Mouse (Mus musculus) heart, adult 2 months (tissue): ENCODE results near the gene Sipa1l2. TPM values are rescaled to one million over a fixed set of nuclear protein-coding genes. Genes with fewer than 3 reads are reported as not detected.

Source experiments
- DNase-seq, 2 experiments: peaks; one replicate each; pipeline ENCODE4 v3.0.0; 2021
- H3K27ac ChIP-seq: fragments of 200-600 bp; 2 replicates; pipeline ENCODE4 v1.8.1; 2022
- H3K27me3 ChIP-seq: fragments of 200-500 bp; 2 replicates; pipeline ENCODE4 v1.6.1; 2012; ENCODE audit warnings: mild to moderate bottlenecking, low read length, inconsistent platforms, mixed read lengths; ENCODE audit not compliant: control insufficient read depth, insufficient read depth
- H3K36me3 ChIP-seq: fragments of 200-500 bp; 2 replicates; pipeline ENCODE4 v1.6.1; 2012; ENCODE audit warnings: low read length, inconsistent platforms; ENCODE audit not compliant: control insufficient read depth, insufficient read depth
- H3K4me1 ChIP-seq: fragments of 200-500 bp; 2 replicates; pipeline ENCODE4 v1.6.1; 2011; ENCODE audit warnings: low read length; ENCODE audit not compliant: control insufficient read depth, insufficient read depth
- H3K4me3 ChIP-seq: fragments of 200-600 bp; 2 replicates; pipeline ENCODE4 v1.8.1; 2022
- H3K79me2 ChIP-seq: fragments of 200-500 bp; replicated peaks from 2 replicates; pipeline ENCODE4 v1.6.1; 2012; ENCODE audit warnings: mild to moderate bottlenecking, inconsistent platforms, low read length, moderate library complexity, mixed read lengths; ENCODE audit not compliant: control insufficient read depth, insufficient read depth
- H3K9ac ChIP-seq: fragments of 200-500 bp; 2 replicates; pipeline ENCODE4 v1.6.1; 2012; ENCODE audit warnings: low read depth, mild to moderate bottlenecking, control low read depth, inconsistent platforms, low read length, mixed read lengths
- CTCF ChIP-seq: fragments of 200-600 bp; IDR thresholded peaks from 2 replicates; pipeline ENCODE4 v1.8.1; 2022; ENCODE audit warnings: antibody characterized with exemption, mild to moderate bottlenecking, moderate library complexity
- EP300 ChIP-seq: fragments of 200-500 bp; IDR thresholded peaks from 2 replicates; pipeline ENCODE4 v1.6.1; 2011; ENCODE audit warnings: low read depth, low read length, control low read depth; ENCODE audit not compliant: insufficient read depth
- POLR2A ChIP-seq: fragments of 200-500 bp; IDR thresholded peaks from 2 replicates; pipeline ENCODE4 v1.6.1; 2011; ENCODE audit warnings: mild to moderate bottlenecking, low read depth, low read length, control low read depth; ENCODE audit not compliant: insufficient read depth
- WGBS: fragments of 180-500 bp; shearing (Covaris S2); methylation state at CpG from one replicate; pipeline ENCODE4 v1.1.7; 2018; 5-methylcytosine and 5-hydroxymethylcytosine counted together
- intact Hi-C: fragments of 180-260 bp; cut with DNase I; formaldehyde crosslinking; loops from one replicate; pipeline ENCODE4 v1.15.1; 2025
- polyA plus RNA-seq: library from polyadenylated mRNA; depleted of rRNA; stranded (reverse); fragments of >200 nt; gene quantifications from 2 replicates; pipeline ENCODE4 v1.2.3, GENCODE M21; 2012
- total RNA-seq, 2 experiments: library from RNA; stranded (reverse); gene quantifications; 2 replicates each; pipeline ENCODE4 v1.2.3; 2021

Gene Sipa1l2
- total and polyA plus RNA-seq, 3 experiments: 27.0 to 45.4 (median 42.9) TPM

GRCm38 (mm10) chr8:125611799-125612560 lies 42.4 kb upstream of the Sipa1l2 start:
- Histone ChIP-seq H3K27me3 (no peaks in the 10 kb centered on the region), H3K79me2 (no peaks in the 10 kb centered on the region), H3K4me3 (no peak overlapping the region), H3K27ac (no peak overlapping the region), H3K36me3 (no peaks in the 10 kb centered on the region), H3K9ac (no peak overlapping the region), H3K4me1 (no peaks in the 10 kb centered on the region)
- TF ChIP-seq CTCF: no peak
- no peak for TF ChIP-seq EP300
- no peak for TF ChIP-seq POLR2A
- intact Hi-C loops: no loop called here
- 80% methylated on average over 21 of the region's 21 CpGs for WGBS
- DNase-seq: no peak

GRCm38 (mm10) chr8:125611024-125611798 lies 41.6 kb upstream of the Sipa1l2 start:
- intact Hi-C loops: no loop called here
- WGBS: 81% methylated on average over 10 of the region's 10 CpGs
- no peaks in the 10 kb centered on the region for H3K36me3 ChIP-seq
- no peaks in the 10 kb centered on the region for H3K27me3 ChIP-seq
- no peak overlapping the region for H3K27ac ChIP-seq
- no peak overlapping the region for H3K9ac ChIP-seq
- TF ChIP-seq EP300 (no peak), CTCF (no peak), POLR2A (no peak)
- H3K4me1 ChIP-seq: no peaks in the 10 kb centered on the region
- DNase-seq: no peak
- no peaks in the 10 kb centered on the region for H3K79me2 ChIP-seq
- no peak overlapping the region for H3K4me3 ChIP-seq

GRCm38 (mm10) chr8:125609737-125610136 lies 40.1 kb upstream of the Sipa1l2 start:
- no peaks in the 10 kb centered on the region for H3K27me3 ChIP-seq
- H3K9ac ChIP-seq: no peak overlapping the region
- H3K27ac ChIP-seq: no peak overlapping the region
- no peaks in the 10 kb centered on the region for H3K4me1 ChIP-seq
- H3K36me3 ChIP-seq: no peaks in the 10 kb centered on the region
- intact Hi-C loops: no loop called here
- H3K4me3 ChIP-seq: no peak overlapping the region
- TF ChIP-seq EP300 (no peak), POLR2A (no peak), CTCF (no peak)
- no peaks in the 10 kb centered on the region for H3K79me2 ChIP-seq
- WGBS: 95% methylated on average over 6 of the region's 6 CpGs
- DNase-seq: no peak

- no peaks in the 10 kb centered on the region for H3K27me3 ChIP-seq
- TF ChIP-seq EP300: no peak
- no peak for TF ChIP-seq CTCF
- TF ChIP-seq POLR2A: no peak
- H3K27ac ChIP-seq: no peak overlapping the region
- H3K9ac ChIP-seq: no peak overlapping the region
- intact Hi-C loops: no loop called here
- no peaks in the 10 kb centered on the region for H3K36me3 ChIP-seq
- 68% methylated on average over 4 of the region's 4 CpGs for WGBS
- no peak overlapping the region for H3K4me3 ChIP-seq
- DNase-seq: no peak
- H3K4me1 ChIP-seq: no peaks in the 10 kb centered on the region
- H3K79me2 ChIP-seq: no peaks in the 10 kb centered on the region
Observed at GRCm38 (mm10) chr8:125607714-125608223, 38.2 kb upstream of the Sipa1l2 start.

- Histone ChIP-seq H3K79me2 (no peaks in the 10 kb centered on the region), H3K36me3 (no peaks in the 10 kb centered on the region), H3K4me1 (no peaks in the 10 kb centered on the region), H3K4me3 (no peak overlapping the region), H3K27ac (no peak overlapping the region), H3K27me3 (no peaks in the 10 kb centered on the region), H3K9ac (no peak overlapping the region)
- intact Hi-C loops: no loop called here
- 66% methylated on average over 3 of the region's 3 CpGs for WGBS
- TF ChIP-seq EP300 (no peak), POLR2A (no peak), CTCF (no peak)
- DNase-seq: no peak
Observed at GRCm38 (mm10) chr8:125606937-125607336, 37.3 kb upstream of the Sipa1l2 start.
